Mouse (Mus musculus) urinary bladder, postnatal 36 days (tissue): ENCODE results near the gene Olfr522.

Source experiments
- DNase-seq, 2 experiments: peaks; one replicate each; pipeline ENCODE4 v3.0.0; 2022; ENCODE audit warnings: low spot score in 2 of 2, mixed read lengths in 1 of 2

The Olfr522 gene

DNA sequence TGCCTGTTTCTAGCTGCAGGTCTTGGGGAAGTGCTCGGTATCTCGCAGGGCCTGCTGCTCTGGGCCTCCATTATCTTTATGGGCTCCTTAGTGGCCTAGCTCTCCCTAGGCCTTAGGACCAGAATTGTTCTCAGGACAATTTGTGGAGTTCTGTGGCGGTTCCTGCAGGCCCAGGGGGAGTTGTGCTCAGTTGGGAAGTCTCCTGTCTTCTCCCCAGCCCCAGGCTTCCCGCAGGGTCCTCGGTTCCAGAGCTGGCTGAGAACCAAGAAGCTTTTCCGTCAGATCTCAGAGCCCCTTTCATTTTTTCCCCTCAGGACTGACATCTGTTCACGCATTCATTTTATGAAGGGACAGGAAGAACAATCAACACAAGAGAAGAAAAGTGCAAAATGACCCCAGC lies at the start of gene Olfr522:
Gene Olfr522 (minus strand): TSS at position 101 of the 400 bp plus-strand sequence.
- DNase-seq = no peak

DNA sequence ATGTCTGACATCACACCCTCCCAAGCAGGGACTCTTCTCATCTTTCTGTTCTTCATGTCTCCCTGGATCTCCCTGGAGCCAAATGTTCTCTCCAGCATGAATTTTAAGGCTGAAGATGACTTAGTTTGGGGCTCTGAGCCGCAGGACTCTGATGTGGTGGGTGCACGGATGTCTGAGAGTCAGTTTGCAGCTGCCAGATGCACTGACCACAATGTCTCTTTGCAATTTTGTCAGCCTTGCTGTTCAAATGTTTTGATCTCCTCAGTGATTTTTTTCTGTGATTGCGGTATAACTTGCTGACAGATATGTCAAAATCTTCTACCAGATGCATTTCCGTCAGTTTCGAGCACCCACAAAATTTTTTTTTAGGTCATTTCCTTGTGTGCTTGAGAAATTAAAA lies 49.3 kb upstream of the Olfr522 start:
- no peak for DNase-seq

DNA sequence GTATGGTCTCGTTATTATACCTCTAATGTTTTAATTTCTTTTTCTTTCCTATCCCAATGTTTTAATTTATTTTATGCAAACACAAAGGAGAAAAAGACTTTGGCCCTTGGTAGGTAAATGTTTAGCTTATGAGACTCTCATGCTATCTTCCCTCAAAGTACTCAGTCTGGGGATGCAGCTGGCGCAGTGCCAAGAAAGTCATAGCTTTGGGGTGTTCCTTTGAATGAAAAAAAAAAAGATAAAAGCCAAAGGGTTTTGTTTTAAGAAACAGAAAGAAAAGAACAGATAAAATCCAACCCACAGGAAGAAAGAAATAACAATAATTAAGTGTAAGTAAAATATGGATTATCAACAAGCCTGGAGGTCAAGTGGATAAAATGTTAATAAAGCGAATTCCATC lies 44.1 kb upstream of the Olfr522 start:
- no peak for DNase-seq

DNA sequence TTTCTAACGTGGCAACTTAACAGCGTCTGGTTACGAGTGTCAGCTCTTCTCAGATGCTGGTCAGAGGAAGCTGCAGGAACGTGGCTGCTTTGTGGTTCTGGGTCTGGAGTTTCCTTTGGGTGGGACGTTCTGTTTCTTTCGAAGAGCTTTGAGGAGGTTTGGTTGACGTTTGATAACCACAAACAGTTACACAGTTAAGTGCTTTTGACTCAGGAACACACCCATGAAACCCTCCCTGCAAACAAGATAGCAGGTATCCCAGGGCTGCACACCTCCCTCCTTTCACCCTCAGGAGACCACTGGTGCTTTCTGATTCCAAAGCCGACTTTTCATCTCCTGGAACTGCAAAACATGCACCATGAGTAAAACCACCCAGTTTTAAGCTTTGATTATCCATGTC lies 43.6 kb upstream of the Olfr522 start:
- no peak for DNase-seq

DNA sequence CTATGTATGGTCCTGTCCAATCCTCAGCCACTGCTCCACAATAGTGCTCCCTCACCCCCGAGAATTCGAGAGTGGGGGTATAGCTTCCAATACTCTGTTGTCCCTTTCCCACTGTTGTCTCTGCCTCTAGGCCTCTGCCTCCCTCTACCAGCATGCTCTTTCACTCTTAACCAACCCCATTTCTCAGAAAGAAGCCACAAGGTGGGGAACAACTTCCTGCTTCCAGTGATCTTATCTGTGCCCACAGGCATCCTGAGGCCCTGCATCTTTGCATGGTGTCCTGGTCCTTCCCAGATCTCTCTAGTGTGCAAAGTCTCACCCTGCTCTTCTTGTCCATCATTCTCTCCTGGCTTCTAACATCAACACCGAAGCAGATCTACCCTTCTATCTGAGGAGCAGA lies 42.3 kb upstream of the Olfr522 start:
- DNase-seq = no peak

DNA sequence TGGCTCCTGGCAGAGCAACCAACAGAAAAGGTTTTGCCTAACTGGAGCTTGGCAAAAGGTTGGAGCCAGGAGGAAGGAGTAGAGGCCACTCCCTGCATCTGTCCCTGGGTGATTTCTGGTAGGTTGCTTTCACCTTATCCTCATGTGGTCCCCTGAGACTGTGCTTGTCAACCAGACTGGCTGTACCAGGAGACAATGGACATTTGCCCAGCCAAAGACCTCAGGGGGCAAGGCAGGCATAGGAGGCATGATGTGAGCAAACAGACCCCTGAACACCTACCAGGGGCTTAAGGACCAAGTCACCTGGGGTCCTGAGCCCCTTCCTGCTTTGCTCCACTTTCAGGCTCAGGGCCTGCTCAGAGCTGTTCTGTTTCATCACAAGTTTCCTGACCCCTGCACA lies 41.3 kb upstream of the Olfr522 start, which contains the start of gene Olfr524:
Gene Olfr524 (minus strand): TSS at position 101 of the 400 bp plus-strand sequence.
- DNase-seq = no peak

DNA sequence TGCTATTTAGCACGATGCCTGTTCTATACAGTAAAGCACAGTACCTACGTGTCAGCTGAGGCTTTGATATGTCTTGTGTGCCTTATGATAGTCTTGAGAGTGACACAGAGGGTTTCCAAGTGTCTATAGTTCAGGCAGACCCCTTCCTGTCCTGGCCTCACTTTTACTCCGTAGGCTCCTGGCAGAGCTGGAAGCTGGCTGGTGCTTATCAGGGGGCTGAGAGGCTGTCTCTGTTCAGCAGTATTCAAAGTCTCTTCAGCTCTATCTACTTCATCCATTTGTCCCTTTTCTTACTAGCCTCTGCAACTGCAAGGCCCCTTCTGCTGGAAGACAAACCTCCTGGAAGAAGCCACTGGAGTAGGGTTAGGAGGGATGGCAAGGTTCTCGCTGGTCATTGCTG lies 36.5 kb upstream of the Olfr522 start:
- DNase-seq = no peak

DNA sequence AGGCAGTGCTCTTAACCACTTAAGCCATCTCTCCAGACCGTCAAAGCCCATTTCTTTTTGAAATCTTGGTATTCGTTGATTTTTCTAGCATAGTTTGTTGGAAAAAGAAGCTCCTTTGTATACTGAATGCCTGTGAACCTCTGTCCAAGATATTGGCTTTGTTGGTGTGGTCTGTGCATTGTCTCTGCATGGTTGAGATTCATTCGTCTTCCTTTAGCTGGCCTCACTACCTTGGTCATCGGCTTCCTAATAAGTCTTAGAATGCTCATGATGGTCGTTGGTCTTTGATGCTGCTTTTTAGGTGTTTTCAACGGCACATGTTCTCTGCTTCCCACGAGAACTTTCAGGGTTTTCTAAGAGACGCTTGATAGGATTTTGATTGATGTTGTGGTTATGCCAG lies 31.4 kb upstream of the Olfr522 start:
- no peak for DNase-seq

DNA sequence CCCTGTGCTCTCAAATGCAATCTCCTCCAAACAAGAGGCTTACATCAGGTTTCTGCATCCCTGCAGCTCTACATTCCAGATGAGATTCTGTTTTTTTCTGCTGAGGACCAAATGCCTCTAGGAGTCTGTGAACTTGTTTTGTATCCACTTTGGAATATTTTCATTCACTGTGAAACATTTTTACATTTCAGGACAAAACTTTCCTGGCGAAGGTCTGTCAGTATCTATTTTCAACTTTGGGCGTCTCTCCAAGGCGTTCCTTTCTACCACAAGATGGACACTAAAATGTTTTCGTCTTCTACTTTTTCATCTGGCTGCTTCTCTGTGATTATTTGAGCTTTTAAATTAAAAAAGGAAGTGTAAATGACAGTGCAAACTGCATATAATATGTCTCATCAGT lies 29.5 kb upstream of the Olfr522 start:
- DNase-seq = no peak

DNA sequence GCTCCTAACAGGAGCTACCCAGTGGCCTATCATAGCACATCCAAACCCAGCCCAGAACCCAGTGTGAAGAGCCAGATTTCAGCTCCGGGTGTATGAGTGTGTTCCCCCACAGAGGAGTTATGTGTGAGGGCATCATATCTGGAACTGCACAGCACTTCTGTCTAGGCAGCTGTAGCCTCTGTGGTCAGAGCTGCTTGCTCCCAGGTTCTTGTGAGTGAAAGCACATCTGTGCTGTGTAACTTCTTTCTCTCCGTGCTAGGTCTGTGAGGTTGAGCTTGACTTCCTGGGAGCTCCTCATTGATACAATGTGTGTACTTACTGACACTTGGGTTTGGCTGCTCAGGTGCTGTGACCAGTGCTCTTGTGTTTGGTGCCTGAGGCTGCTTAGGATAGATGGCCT lies 28.3 kb upstream of the Olfr522 start:
- DNase-seq = no peak

DNA sequence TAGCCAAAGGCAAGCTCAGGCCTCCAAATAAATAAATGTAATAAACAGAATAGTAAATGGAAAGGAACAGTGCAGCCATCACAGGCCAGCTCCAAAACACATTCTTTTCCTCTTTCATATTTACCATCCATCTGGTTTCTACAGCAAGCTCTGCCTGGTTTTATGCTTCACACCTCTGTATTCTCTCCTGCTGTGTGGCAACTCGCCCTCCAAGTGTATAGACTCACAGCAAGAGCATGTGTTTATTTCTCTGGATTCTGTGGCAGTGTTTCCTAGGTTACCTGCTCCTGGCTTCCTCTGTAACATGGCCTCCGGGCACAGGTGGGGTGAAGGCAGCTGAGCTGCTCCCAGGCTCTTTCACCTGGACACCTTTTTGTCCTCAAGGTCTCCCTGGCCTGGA lies 27.9 kb upstream of the Olfr522 start:
- no peak for DNase-seq

DNA sequence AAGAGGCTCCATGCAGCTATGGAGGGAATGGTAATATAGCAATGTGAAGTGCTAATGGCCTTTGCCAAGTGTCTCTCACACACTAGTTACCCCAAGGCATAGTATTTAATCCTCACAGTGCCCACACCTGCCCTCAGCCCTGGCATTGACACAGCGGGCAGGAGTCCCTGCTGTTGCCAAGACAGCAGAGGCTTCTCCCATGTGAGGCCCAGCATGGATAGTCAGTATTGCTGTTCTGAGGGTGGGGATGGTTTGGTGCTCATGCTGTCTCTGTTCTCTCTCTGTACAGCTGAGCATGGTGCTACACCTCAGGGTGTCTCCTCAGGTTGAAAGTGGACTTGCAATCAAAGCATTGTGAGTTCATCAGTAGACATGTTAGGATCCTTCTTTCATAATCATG lies 25.9 kb upstream of the Olfr522 start:
- DNase-seq = no peak

DNA sequence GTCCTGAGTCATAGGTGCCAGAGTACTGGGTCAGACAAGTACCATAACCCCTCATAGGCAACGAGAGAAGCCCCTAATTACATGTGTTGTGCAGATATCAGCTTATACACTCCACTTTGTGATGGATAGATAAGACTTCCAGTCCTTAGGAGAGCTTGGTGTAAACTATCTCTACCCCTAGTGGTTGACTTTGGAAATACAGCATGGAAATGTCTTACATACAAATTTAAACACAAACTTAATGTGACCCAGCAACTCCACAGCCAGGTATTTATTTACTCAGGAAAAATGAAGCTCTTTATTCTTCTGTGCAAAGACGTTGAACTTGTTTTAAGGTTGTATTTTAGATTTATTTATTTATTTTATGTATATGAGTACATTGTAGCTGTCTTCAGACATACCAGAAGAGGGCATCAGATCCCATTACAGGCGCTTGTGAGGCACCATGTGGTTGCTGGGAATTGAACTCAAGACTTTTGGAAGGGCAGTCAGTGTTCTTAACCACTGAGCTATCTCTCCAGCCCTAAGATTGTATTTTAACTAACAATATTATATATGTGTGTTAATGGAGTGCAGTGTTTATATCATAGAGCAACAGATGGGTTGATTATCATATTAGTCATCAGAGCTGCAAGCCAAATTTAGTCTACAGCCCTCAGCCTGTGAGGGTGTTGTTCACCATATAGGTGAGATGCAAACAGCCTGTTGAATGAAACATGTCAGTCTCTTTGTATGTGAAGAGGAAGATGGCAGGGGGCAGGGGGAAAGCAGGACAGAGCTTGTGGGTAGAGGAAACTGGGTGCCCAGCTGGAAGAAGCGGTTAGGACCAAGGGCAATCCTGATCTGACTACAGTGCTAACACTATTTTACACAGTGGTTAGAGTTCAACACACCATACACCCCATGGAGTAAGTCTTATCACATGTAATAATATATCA lies 24.1 kb upstream of the Olfr522 start:
- DNase-seq = no peak

DNA sequence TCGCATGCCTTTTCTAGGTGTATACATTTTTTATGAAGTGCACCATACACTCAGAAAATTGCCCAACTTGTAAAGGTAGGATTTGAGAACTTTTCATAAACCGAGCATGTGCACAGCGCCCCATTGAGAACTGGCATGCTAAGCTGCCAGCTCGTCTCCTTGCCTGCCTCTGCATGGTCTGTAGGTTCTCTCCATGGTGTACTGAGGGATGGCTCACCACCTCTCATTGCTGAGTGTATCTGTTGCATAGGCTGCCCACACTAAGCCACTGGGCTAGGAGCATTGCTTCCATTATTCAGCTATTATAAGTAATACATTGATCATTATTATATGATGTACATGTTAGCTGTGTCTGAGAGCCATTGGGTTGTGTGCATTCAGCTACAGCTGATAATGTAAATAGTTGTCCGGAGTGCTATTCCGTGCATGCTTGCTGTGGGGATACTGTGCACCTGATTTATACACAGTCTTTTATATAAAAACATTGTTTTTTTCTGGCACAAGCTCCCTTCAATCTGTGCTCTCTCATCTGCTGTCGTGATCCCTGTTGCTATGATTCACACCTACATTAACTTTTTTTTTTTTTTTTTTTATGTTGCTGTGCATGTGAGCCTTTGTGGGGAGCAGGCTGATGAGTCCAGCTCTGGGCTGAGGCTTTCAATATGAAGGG lies 23.3 kb upstream of the Olfr522 start:
- no peak for DNase-seq

DNA sequence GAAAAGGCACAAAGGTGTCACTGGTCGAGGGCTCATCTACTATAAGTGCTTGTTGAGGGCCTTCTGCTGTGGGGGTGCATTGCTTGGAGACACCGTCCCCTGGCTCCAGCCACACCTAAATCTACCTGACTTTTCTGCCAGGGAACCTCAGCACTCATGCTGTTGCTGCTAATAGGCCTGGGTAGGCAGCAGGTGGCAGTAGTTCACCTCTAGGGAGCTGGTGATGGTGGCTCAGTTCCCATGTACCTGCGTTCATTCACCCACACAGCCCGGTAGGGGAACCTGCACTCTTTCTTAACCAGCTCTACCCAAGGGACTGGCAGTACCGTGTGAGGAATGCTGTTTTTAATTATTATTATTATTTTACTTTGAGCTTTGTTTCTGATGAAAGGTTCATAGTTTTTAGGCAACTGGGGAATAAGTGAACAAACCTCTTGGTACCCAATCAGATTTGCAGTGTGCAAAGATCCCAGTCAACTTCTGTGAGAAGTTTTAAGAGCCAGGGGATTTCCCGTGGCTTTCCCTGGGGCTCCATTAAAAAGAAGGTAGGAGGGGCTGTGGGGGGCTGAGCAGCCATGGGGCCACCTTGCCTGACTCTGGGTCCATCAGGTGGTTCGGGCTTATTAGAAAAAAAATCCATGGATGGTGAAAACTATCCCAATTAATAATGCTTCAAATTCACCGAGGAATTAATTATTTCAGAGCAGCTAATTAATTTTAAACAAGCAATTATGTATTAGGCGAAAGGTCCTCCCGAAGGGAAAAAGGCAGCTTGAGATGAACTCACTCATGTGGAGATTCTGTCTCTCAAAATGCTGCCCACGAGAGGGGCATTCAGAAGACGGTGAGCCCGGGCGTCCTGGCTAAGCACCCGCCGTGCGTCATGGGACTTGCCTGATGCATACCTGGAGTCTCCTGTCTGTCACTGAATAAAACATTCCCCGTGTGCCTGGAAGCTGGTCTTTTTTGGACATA lies 22.4 kb upstream of the Olfr522 start:
- peak; percentile 19 to 30 for DNase-seq

DNA sequence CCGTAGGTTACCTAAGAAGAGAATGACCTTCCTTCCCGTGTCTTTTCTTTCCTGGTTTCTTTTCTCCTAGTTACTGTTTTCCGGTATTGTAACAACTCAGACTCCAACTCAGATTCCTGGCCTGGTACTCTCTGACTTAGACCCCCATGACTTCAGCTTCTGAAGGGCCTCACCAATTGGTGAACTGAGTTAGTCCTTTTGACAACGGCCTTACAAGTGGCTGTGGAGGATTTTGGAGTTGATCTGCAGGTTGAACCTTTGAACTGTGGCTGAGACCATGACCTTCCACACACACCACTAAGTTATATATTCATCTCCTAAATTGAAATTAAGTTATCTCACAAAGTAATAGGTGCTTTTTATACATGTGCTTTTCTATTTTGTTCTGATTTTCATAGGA lies 19.6 kb upstream of the Olfr522 start:
- no peak for DNase-seq

DNA sequence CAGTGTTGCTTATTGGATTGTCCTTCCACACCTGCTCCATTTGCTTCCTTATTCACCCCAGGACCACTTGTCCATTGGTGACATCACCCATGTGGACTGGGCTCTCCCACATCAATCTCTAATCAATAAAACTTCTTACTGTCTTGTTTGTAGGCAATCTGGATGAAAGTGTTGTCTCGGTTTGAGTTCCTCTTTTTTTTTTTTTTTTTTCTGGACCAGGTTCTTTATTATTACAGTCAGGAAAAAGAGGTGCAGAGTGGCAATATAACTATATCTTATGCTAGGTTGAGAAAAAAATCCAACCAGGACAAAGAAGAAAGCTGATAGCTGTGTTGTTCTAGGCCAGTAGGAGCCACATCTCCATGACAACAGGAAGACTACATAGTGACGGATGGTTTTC lies 16.1 kb upstream of the Olfr522 start:
- no peak for DNase-seq

DNA sequence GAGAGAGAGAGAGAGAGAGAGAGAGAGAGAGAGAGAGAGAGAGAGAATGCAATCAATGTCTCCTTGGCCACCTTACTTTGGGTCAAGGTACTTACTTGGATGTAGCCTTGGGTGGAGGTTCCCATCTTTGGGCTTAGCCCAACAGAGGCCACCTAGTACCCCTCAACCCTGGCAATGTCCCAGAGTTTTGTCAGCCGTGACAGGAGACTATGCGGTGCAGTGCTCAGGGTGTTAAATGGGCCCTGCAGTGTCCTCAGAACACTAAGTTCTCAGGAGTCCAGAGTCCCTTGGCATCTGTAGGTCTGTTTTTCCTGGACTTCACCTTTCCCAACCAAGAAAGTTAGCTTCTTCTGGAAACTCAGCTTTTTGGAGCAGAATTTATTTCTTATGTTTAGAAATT lies 14.6 kb upstream of the Olfr522 start:
- no peak for DNase-seq

DNA sequence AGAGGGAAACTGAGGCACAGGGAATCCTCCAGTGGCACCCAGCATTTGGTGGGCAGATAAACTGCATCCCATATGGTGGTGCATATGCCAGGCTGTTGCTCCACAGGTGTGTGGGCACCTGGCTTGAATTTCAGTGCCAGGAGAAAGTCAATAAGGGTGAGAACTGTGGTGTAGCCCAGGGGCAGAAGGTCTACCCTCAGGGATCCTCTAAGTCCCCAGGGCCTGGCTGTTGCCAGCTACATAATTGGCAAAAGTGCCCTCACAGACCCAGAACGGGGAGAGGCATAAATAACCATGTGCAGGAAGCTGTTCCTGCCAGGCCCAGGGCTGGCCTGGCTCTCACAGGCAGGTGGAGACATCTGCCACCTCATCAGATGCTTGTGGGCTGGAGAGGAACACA lies 8.4 kb upstream of the Olfr522 start, which contains the start of gene Olfr523:
Gene Olfr523 (plus strand): TSS at position 282 of the 400 bp plus-strand sequence.
- DNase-seq = no peak

DNA sequence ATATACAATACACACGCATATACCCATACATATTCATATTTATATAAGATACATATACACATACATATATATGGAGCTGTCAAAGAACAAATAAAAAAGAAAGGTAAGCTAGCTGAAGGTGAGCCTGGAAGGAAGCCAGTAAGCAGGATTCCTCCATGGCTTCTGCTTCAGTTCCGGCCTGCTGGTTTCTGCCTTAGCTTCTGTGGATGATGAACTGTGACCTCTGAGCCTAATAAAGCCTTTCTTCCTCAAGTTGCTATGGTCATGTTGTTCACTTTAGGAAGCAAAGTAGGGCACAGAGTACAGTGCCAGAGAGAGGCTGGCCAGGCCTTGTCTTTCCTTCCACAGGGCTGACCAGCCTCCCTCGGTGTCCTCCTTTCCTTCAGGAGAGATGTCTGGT lies 6.3 kb upstream of the Olfr522 start:
- DNase-seq = no peak

DNA sequence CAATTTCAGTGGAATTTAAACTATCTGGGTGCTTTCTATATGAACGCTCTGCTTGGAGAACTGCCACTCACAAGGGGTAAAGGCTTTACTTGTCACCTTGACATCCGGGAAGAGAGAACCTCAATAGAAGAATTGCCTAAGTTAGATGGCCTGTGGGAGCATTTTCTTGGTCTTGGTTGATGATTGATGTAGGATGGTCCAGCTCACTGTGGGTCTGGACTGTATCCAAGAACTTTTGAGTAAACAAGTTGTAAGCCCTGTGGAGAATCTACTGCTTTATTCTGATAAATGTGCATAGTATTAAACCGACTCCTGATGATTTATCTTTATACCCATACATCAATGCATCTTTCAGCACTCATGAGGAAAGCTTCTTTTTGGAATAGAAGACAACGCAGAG lies 4.8 kb upstream of the Olfr522 start:
- DNase-seq = no peak

DNA sequence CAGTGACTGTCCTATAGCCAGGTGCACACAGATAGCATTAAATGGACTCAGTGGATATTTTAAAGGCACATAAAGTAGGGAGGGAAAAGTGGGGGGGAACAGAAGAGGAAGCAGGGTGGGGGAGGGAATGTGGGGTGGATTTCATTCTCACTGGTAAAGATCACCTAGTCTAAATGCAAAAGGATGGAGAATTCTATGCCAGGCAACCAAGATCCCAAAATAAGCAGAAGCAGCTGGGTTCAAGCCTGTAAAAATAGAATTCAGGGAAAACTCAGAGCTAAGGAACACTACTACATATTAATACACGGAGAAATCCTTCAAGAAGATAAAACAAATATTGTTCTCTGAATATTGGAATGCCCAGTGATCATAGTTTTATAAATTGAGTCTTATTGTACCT lies 3.4 kb upstream of the Olfr522 start:
- DNase-seq = no peak
